In the genomic region with DNA sequence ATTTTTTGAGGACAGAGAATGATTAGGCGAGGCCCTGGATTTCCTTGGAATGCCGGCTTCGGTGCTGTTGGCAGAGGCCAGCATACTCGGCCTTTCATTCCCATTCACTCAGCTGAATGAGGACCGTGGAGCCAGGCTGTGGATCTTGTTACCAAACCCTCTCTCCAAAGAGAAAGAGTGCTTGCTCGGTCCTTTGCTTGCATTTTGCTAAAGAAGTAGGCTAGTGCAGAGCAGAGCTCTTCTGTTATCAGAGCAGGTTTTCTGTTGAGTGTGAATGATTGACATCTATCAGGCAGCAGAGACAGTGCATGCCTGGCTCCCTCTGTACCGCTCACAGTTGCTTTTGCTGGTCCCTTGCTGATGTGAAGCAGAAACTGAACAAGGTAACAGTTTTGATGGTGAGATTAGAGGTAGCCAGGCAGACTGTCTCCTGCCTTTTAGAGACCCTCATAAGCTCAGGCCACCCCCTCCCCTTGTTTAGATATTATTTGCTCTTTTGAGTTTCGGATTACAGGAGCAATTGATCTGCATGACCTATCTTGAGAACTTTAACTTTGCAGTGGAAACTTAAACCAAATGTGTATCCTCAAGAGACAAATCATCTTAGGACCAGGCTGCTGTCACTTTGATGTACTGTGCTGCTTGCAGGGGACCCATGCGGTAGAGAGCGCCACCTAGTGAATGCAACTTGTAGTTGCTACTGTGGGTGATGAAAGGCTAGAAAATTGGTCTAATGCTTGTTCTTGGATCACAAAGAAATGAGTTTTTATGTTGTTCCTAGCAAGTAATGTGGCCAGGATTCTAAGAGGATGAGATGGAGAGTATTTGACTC, we compare ENCODE assay signal across 9 mouse cellular contexts. TPM values are rescaled to one million over a fixed set of nuclear protein-coding genes. Genes with fewer than 3 reads are reported as not detected.
DNase-seq lines count a peak whose midpoint lies in the region; ATAC-seq and TF ChIP-seq lines count a peak whose summit lies in the region.
"Had no signal": no experiment of that assay in that cellular context is flagged by ENCODE, and none has a peak within 500 bp of the region (broad histone marks: within the 10 kb centered on the region; RNA-seq: fewer than 3 reads in every experiment).

No protein-coding gene starts in this region.

- no peaks in the 10 kb centered on the region for H3K9me3 ChIP-seq in E14TG2a.4 (ENCODE audit: low read length)
- no peaks in the 10 kb centered on the region for H3K9me3 ChIP-seq in forebrain, postnatal 0 days (ENCODE audit: low read length)
- H3K9me3 ChIP-seq: limb, embryonic 15.5 days had no signal

- no peak overlapping the region for H3K4me3 ChIP-seq in E14TG2a.4 (replicated peaks; ENCODE audit: low read length)
- H3K4me3 ChIP-seq in cerebellum, adult 2 months (replicated peaks; ENCODE audit: insufficient read depth, low read depth, low read length): no peak overlapping the region
- no peak overlapping the region for H3K4me3 ChIP-seq in forebrain, postnatal 0 days (ENCODE audit: low read depth, low read length)
- H3K4me3 ChIP-seq: limb, embryonic 15.5 days had no signal

- H3K27me3 ChIP-seq in E14TG2a.4 (ENCODE audit: insufficient read depth, low read length): no peaks in the 10 kb centered on the region
- no peaks in the 10 kb centered on the region for H3K27me3 ChIP-seq in cerebellum, adult 2 months (ENCODE audit: control insufficient read depth, insufficient read depth, low read length)
- no peaks in the 10 kb centered on the region for H3K27me3 ChIP-seq in forebrain, postnatal 0 days (ENCODE audit: insufficient read depth, low read length)
- H3K27me3 ChIP-seq: limb, embryonic 15.5 days had no signal

- DNase-seq in cerebellum, adult 18-20 months: peak; percentile 51 to 57
- no peak for DNase-seq in cerebellum, adult 11-12 months
- DNase-seq in cerebellum, adult 2 months: peak; percentile 44 to 45
- DNase-seq in forebrain, postnatal 0 days: peak; percentile 79
- DNase-seq in kidney, adult 8-10 months: peak; percentile 38 to 52
- DNase-seq in lung, adult 18-20 months: peak; percentile 20 to 27
- DNase-seq in right cerebral cortex, postnatal 10 days (ENCODE audit: low spot score in 2 of 2): peak; percentile 64 to 79

- TF ChIP-seq CTCF in E14TG2a.4 (conservative IDR thresholded peaks at IDR 0.05; ENCODE audit: low read length): peak; percentile 91
- peak; percentile 89 for TF ChIP-seq CTCF in cerebellum, adult 2 months (IDR thresholded peaks at IDR 0.05; ENCODE audit: borderline replicate concordance, insufficient read depth, low read depth, low read length)
- peak; percentile 94 for TF ChIP-seq CTCF in forebrain, postnatal 0 days (IDR thresholded peaks at IDR 0.05; ENCODE audit: low read depth)

- WGBS in cerebellum, adult 2 months: 49% methylated on average over 10 of the region's 10 CpGs
- 20% methylated on average over 10 of the region's 10 CpGs for WGBS in forebrain, postnatal 0 days

- TF ChIP-seq POLR2A in cerebellum, adult 2 months (IDR thresholded peaks at IDR 0.05; ENCODE audit: borderline replicate concordance, insufficient read depth, low read length): no peak

- no peak overlapping the region for H3K4me2 ChIP-seq in forebrain, postnatal 0 days (ENCODE audit: low read depth)
- H3K4me2 ChIP-seq: limb, embryonic 15.5 days had no signal

- H3K27ac ChIP-seq in cerebellum, adult 2 months (ENCODE audit: insufficient read depth, low read length): no peak overlapping the region
- H3K27ac ChIP-seq in forebrain, postnatal 0 days (ENCODE audit: low read depth, low read length): no peak overlapping the region
- H3K27ac ChIP-seq: limb, embryonic 15.5 days had no signal

- H3K36me3 ChIP-seq in E14TG2a.4 (ENCODE audit: insufficient read depth, low read length): no peaks in the 10 kb centered on the region
- H3K36me3 ChIP-seq in forebrain, postnatal 0 days (ENCODE audit: insufficient read depth): no peaks in the 10 kb centered on the region
- H3K36me3 ChIP-seq: limb, embryonic 15.5 days had no signal

- ATAC-seq in forebrain, postnatal 0 days: peak; percentile 74

- peaks cover 14% of the 10 kb centered on the region for H3K4me1 ChIP-seq in E14TG2a.4 (replicated peaks; ENCODE audit: low read depth, low read length)
- H3K4me1 ChIP-seq in cerebellum, adult 2 months (ENCODE audit: control insufficient read depth, insufficient read depth, low read length): no peaks in the 10 kb centered on the region
- H3K4me1 ChIP-seq in forebrain, postnatal 0 days (ENCODE audit: insufficient read depth): no peaks in the 10 kb centered on the region

- no peak overlapping the region for H3K9ac ChIP-seq in forebrain, postnatal 0 days
- H3K9ac ChIP-seq: limb, embryonic 15.5 days had no signal

RNA-seq across cellular contexts. Expression of a gene that starts 47.2 kb away (rescaled TPM):
- polyA plus RNA-seq in cerebellum, adult 2 months (2012; rRNA removed): 44.8 and 52.3 TPM in 2 replicates
- total RNA-seq in forebrain, postnatal 0 days (2014; rRNA removed): 23.9 and 26.5 TPM in 2 replicates
- 28.3 and 30.3 TPM in 2 replicates for polyA plus RNA-seq in forebrain, postnatal 0 days (2015; fragmentation: Nextera tagmentation; extraction: Ambion mirVana)
